Mouse (Mus musculus): Measurements from ENCODE around the gene Lsamp.

DNA sequence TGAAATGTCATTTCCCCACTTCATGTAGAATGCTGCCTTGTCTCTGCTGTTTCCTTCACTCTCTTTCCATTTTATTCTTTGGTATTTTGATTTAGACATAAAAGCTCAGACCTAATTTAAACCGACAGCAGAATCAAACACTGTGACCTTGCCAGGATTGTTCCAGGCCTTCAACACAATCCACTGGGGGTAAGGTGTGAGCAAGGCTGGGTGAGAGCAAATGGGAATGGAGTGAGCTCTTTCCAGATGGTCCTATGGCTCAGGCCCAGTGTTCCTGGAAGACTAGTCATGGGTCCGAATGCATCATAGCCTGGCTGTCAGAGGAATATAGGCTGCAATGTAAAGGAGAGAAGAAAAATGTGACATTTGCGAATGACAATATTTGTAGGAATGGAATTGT lies 340.6 kb downstream of the Lsamp start:
- TF ChIP-seq CTCF (IDR thresholded peaks at IDR 0.05; ENCODE audit: extremely low read depth, insufficient read depth, insufficient read length, insufficient replicate concordance) (no peak), POLR2A (IDR thresholded peaks at IDR 0.05; ENCODE audit: low read depth, low read length) (no peak)
